8 mouse cellular contexts compared by ENCODE assay signal in genomic region chr11:44519096-44519949, GRCm38 (mm10). TPM values are rescaled to one million over a fixed set of nuclear protein-coding genes. Genes with fewer than 3 reads are reported as not detected.
DNase-seq lines count a peak whose midpoint lies in the region; ATAC-seq and TF ChIP-seq lines count a peak whose summit lies in the region.

No protein-coding gene starts in this region.

- H3K9me3 ChIP-seq in heart, postnatal 0 days (replicated peaks; ENCODE audit: control insufficient read depth, low read length), result no peaks in the 10 kb centered on the region
- no peaks in the 10 kb centered on the region for H3K9me3 ChIP-seq in limb, embryonic 15.5 days

- ATAC-seq in heart, postnatal 0 days (ENCODE audit: insufficient read depth, low read depth), result peak; percentile 40
- peak; percentile 68; the same call in 1 of the 2 replicates for ATAC-seq in limb, embryonic 15.5 days (ENCODE audit: insufficient number of reproducible peaks, low FRiP score, low TSS enrichment, low read depth)

- no peaks in the 10 kb centered on the region for H3K27me3 ChIP-seq in heart, adult 2 months (ENCODE audit: control insufficient read depth, insufficient read depth, low read length)
- H3K27me3 ChIP-seq in heart, postnatal 0 days (ENCODE audit: control insufficient read depth, insufficient read depth, low read length), result no peaks in the 10 kb centered on the region
- H3K27me3 ChIP-seq in limb, embryonic 15.5 days, result no peaks in the 10 kb centered on the region

- H3K36me3 ChIP-seq in heart, adult 2 months (ENCODE audit: control insufficient read depth, insufficient read depth, low read length), result peaks cover 2% of the 10 kb centered on the region; the same call in 1 of the 2 replicates
- no peaks in the 10 kb centered on the region for H3K36me3 ChIP-seq in heart, postnatal 0 days (replicated peaks; ENCODE audit: control insufficient read depth, insufficient read depth, low read length)
- no peaks in the 10 kb centered on the region for H3K36me3 ChIP-seq in limb, embryonic 15.5 days

- TF ChIP-seq POLR2A in heart, adult 2 months (IDR thresholded peaks at IDR 0.05; ENCODE audit: insufficient read depth, low read depth, low read length), result no peak

- intact Hi-C loops in heart, adult 2 months (cut with DNase I), result loop anchor here (1.0 kb wide), 1 partner anchor 49 kb away; the partner anchor contains the start of gene Ublcp1

- no peak for TF ChIP-seq CTCF in heart, adult 2 months (IDR thresholded peaks at IDR 0.05)
- no peak for TF ChIP-seq CTCF in heart, postnatal 0 days (IDR thresholded peaks at IDR 0.05; ENCODE audit: low read depth)

- H3K9ac ChIP-seq in heart, adult 2 months (ENCODE audit: low read depth, low read length), result peak overlapping the region; percentile 96
- peak overlapping the region; percentile 90 for H3K9ac ChIP-seq in heart, postnatal 0 days (replicated peaks; ENCODE audit: low read depth, low read length)
- peak overlapping the region; percentile 91 for H3K9ac ChIP-seq in limb, embryonic 15.5 days

- DNase-seq in heart, adult 2 months, result peak in 1 of 2 experiments; percentile 67
- DNase-seq in heart, postnatal 4 days, result no peak
- peak; percentile 18 for DNase-seq in ES-CJ7 (ENCODE audit: low read depth, low spot score)
- peak; percentile 65 for DNase-seq in embryo, embryonic 10.5 days (ENCODE audit: low spot score)
- DNase-seq in heart, postnatal 0 days (ENCODE audit: low spot score), result no peak
- peak; percentile 72 for DNase-seq in neural tube, embryonic 10.5 days (ENCODE audit: extremely low spot score, low spot score)
- DNase-seq in thymus, postnatal 25 days, result peak; percentile 62

- TF ChIP-seq EP300 in heart, adult 2 months (IDR thresholded peaks at IDR 0.05; ENCODE audit: insufficient read depth, low read depth, low read length), result no peak
- TF ChIP-seq EP300 in heart, postnatal 0 days (IDR thresholded peaks at IDR 0.05; ENCODE audit: low read depth), result no peak

- H3K27ac ChIP-seq in heart, adult 2 months, result peak overlapping the region; percentile 88
- H3K27ac ChIP-seq in heart, postnatal 0 days (ENCODE audit: low read depth), result peak overlapping the region; percentile 90
- H3K27ac ChIP-seq in limb, embryonic 15.5 days, result peak overlapping the region; percentile 92

- H3K79me2 ChIP-seq in heart, adult 2 months (replicated peaks; ENCODE audit: control insufficient read depth, insufficient read depth, low read length), result no peaks in the 10 kb centered on the region

- H3K4me2 ChIP-seq in heart, postnatal 0 days (ENCODE audit: low read depth, low read length), result peak overlapping the region; percentile 99
- peak overlapping the region; percentile 92 for H3K4me2 ChIP-seq in limb, embryonic 15.5 days

- H3K4me3 ChIP-seq in heart, adult 2 months, result peak overlapping the region; percentile 99
- H3K4me3 ChIP-seq in heart, postnatal 0 days (ENCODE audit: low read depth, low read length), result peak overlapping the region; percentile 100
- peak overlapping the region; percentile 99 for H3K4me3 ChIP-seq in limb, embryonic 15.5 days

- H3K4me1 ChIP-seq in heart, adult 2 months (ENCODE audit: control insufficient read depth, insufficient read depth, low read length), result no peaks in the 10 kb centered on the region
- peaks cover 12% of the 10 kb centered on the region for H3K4me1 ChIP-seq in heart, postnatal 0 days (ENCODE audit: control insufficient read depth, insufficient read depth)
- H3K4me1 ChIP-seq in limb, embryonic 15.5 days, result peaks cover 11% of the 10 kb centered on the region

- under 1% methylated on average over 51 of the region's 61 CpGs for WGBS in heart, adult 2 months
- under 1% methylated on average over 33 of the region's 61 CpGs for WGBS in heart, postnatal 0 days
- under 1% methylated on average over 46 of the region's 61 CpGs for WGBS in limb, embryonic 15.5 days

RNA-seq across cellular contexts. Expression of gene Rnf145, which starts 0.6 kb away (rescaled TPM):
- total RNA-seq in heart, adult 2 months (2021), result 10 to 100 TPM; 11.6 to 13.3 TPM
- polyA plus RNA-seq in heart, adult 2 months (2012; rRNA removed), result 14.0 and 29.0 TPM in 2 replicates
- 10 to 100 TPM; 30.0 TPM for total RNA-seq in heart, postnatal 4 days (2021)
- 35.4 and 38.1 TPM in 2 replicates for total RNA-seq in heart, postnatal 0 days (2014; rRNA removed; ENCODE audit: low replicate concordance)
- 23.3 and 28.1 TPM in 2 replicates for polyA plus RNA-seq in heart, postnatal 0 days (2015; fragmentation: Nextera tagmentation; extraction: Ambion mirVana)
- polyA plus RNA-seq in limb, embryonic 15.5 days (2015; fragmentation: Nextera tagmentation; extraction: Ambion mirVana), result 61.5 and 69.8 TPM in 2 replicates

RNA-seq across cellular contexts. Expression of gene Ublcp1, which starts 49.0 kb away (rescaled TPM):
- total RNA-seq in heart, adult 2 months (2021), result 10 to 100 TPM; 40.3 to 41.3 TPM
- 13.8 and 30.1 TPM in 2 replicates for polyA plus RNA-seq in heart, adult 2 months (2012; rRNA removed)
- 10 to 100 TPM; 36.4 to 41.5 TPM for total RNA-seq in heart, postnatal 4 days (2021)
- total RNA-seq in heart, postnatal 0 days (2014; rRNA removed; ENCODE audit: low replicate concordance), result 15.0 and 16.2 TPM in 2 replicates
- 45.0 and 46.1 TPM in 2 replicates for polyA plus RNA-seq in heart, postnatal 0 days (2015; fragmentation: Nextera tagmentation; extraction: Ambion mirVana)
- polyA plus RNA-seq in limb, embryonic 15.5 days (2015; fragmentation: Nextera tagmentation; extraction: Ambion mirVana), result 51.5 and 52.8 TPM in 2 replicates

Comparison
In these comparisons a context has a peak if more than half of its experiments do, and no peak if none do; other contexts are left out.
1. DNase-seq: peak in ES-CJ7 (single experiment), embryo, embryonic 10.5 days (single experiment), neural tube, embryonic 10.5 days (single experiment) and thymus, postnatal 25 days (single experiment); none in heart, postnatal 4 days (single experiment) and heart, postnatal 0 days (single experiment).
2. Peak in every context shown above with its lines, with median percentiles within 50 percentile points of each other: H3K27ac ChIP-seq, H3K4me3 ChIP-seq and H3K9ac ChIP-seq.